Mouse (Mus musculus) heart, embryonic 14.5 days (tissue): Measurements from ENCODE around the gene Tmub1. TPM values are rescaled to one million over a fixed set of nuclear protein-coding genes. Genes with fewer than 3 reads are reported as not detected.

Experiments used
- ATAC-seq: fragments of 200-750 bp; cut with Nextera tagmentation; 2 replicates; pipeline ENCODE4 v1.8.0; 2017; ENCODE audit warnings: low read depth, moderate TSS enrichment; ENCODE audit not compliant: insufficient number of reproducible peaks, insufficient read depth, low FRiP score
- H3K27ac ChIP-seq, 2 experiments: fragments of 200-500 bp in 1 of 2; fragments of 300-500 bp in 1 of 2; sonication (generic) in 1 of 2; replicated peaks in 1 of 2; 2 replicates each; pipeline ENCODE4 v1.5.1; 2012 to 2014; ENCODE audit warnings: low read depth in 2 of 2, low read length in 2 of 2, control low read depth in 1 of 2, mild to moderate bottlenecking in 1 of 2, mixed read lengths in 1 of 2; ENCODE audit not compliant: control insufficient read depth in 1 of 2, insufficient read depth in 1 of 2
- H3K27me3 ChIP-seq: fragments of 300-500 bp; sonication (generic); 2 replicates; pipeline ENCODE4 v1.6.1; 2014; ENCODE audit warnings: mild to moderate bottlenecking, low read length, control low read depth; ENCODE audit not compliant: control insufficient read depth, insufficient read depth
- H3K36me3 ChIP-seq: fragments of 300-500 bp; sonication (generic); 2 replicates; pipeline ENCODE4 v1.6.1; 2014; ENCODE audit warnings: mild to moderate bottlenecking, control low read depth, low read length, mixed read lengths; ENCODE audit not compliant: control insufficient read depth, insufficient read depth
- H3K4me1 ChIP-seq, 2 experiments: fragments of 200-500 bp in 1 of 2; fragments of 300-500 bp in 1 of 2; sonication (generic) in 1 of 2; 2 replicates each; pipeline ENCODE4 v1.6.1; 2012 to 2014; ENCODE audit warnings: low read length in 2 of 2, control low read depth in 1 of 2, mixed read lengths in 1 of 2; ENCODE audit not compliant: control insufficient read depth in 2 of 2, insufficient read depth in 2 of 2
- H3K4me2 ChIP-seq: fragments of 300-500 bp; sonication (generic); 2 replicates; pipeline ENCODE4 v1.6.1; 2014; ENCODE audit warnings: mild to moderate bottlenecking, low read length
- H3K4me3 ChIP-seq, 2 experiments: fragments of 200-500 bp in 1 of 2; fragments of 300-500 bp in 1 of 2; sonication (generic) in 1 of 2; 2 replicates each; pipeline ENCODE4 v1.5.1; 2012 to 2014; ENCODE audit warnings: low read length in 2 of 2, mild to moderate bottlenecking in 2 of 2, control low read depth in 1 of 2, low read depth in 1 of 2, moderate library complexity in 1 of 2; ENCODE audit not compliant: control insufficient read depth in 1 of 2, insufficient read depth in 1 of 2
- H3K9ac ChIP-seq: fragments of 300-500 bp; sonication (generic); 2 replicates; pipeline ENCODE4 v1.6.1; 2014; ENCODE audit warnings: mild to moderate bottlenecking, low read length
- H3K9me3 ChIP-seq: fragments of 300-500 bp; sonication (generic); 2 replicates; pipeline ENCODE4 v1.6.1; 2016; ENCODE audit warnings: low read length, control low read depth; ENCODE audit not compliant: control insufficient read depth
- WGBS: fragments of 180-500 bp; shearing (Covaris S2); extraction: QIAGEN DNeasy Blood & Tissue Kit; methylation state at CpG from one replicate; pipeline ENCODE4 v1.1.7; 2014; 5-methylcytosine and 5-hydroxymethylcytosine counted together
- polyA plus RNA-seq: library from polyadenylated mRNA; unstranded; fragments of >200 nt; fragmentation: Nextera tagmentation; extraction: Ambion mirVana; gene quantifications from 2 replicates; pipeline ENCODE4 v1.2.1, GENCODE M21; 2014

Tmub1 gene
- polyA plus RNA-seq, 1 experiment from 2014 or later: 20.5 TPM

GRCm38 (mm10) chr5:24427981-24428402 is 19.7 kb downstream of the Tmub1 start:
- H3K36me3 ChIP-seq: peaks cover 39% of the 10 kb centered on the region
- H3K4me1 ChIP-seq: peaks cover 32 to 43% of the 10 kb centered on the region in 2 experiments
- no peaks in the 10 kb centered on the region for H3K27me3 ChIP-seq
- no peak for ATAC-seq
- peak overlapping the region; percentile 25; the same call in 1 of the 2 replicates for H3K9ac ChIP-seq
- H3K4me3 ChIP-seq: no peak overlapping the region
- WGBS: 18% methylated on average over 15 of the region's 15 CpGs
- peak overlapping the region; percentile 26 for H3K4me2 ChIP-seq
- H3K9me3 ChIP-seq: no peaks in the 10 kb centered on the region
- no peak overlapping the region for H3K27ac ChIP-seq

DNA sequence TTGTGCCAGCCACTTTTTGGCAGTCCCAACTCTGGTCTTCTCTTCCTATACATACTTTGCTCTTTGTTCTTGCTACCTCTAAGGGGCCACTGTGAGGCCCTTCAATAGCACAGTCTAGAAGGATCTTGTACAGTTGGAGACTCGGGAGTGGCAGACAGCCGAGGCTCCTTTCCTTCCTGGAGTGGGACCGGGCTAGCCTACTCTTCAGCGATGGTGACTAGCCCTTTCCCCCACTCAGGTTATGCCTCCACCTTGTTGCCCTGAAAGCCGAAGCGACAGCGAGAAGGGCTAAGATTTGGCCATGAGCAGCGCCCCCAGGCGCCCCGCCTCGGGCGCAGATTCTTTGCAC is 20.4 kb downstream of the Tmub1 start:
- Histone ChIP-seq H3K27ac (no peak overlapping the region), H3K36me3 (peaks cover 31% of the 10 kb centered on the region), H3K27me3 (no peaks in the 10 kb centered on the region), H3K4me1 (peaks cover 36 to 49% of the 10 kb centered on the region in 2 experiments), H3K4me3 (0 out of 4 replicates have a peak overlapping the region, but pooled peaks of 1 of the 2 experiments have one; percentile 72), H3K4me2 (peak overlapping the region; percentile 94), H3K9me3 (no peaks in the 10 kb centered on the region), H3K9ac (no peak overlapping the region)
- no peak for ATAC-seq
- WGBS: 34% methylated on average over 12 of the region's 12 CpGs

DNA sequence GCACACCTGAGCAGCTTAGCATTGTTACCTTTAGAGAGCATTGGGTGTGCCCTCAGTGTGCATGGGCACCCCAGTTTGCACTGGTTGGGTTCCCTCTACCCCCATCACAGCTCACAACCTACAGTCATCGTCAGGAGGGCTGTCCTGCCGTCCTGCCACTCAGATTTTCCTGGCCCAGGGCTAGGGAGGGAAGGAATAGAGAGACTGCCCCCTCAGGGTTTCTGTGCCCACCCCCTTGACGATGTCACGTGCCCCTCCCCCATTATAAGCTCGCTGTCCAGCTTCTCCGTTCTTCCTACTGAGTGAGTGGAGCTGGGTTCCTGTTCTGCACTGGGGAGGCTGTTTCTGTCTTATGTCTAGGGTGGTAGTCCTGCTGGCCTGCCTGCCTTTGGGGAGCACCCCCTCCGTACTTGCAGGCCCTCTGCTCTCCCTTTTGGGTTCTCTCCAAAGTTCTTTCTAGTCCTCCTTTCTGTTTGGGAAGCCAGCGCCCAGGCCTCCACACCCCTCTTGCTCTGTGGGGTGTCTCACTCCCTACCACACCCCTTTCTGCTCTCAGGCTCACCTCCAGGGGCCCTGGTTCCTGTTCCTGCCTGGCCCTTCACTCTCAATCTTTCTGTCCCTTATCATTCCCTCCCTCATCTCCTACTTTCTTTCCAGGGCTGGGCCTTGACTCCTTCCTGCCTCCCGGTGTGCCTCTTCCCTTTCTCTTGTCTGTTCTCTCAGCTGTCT is 20.9 kb downstream of the Tmub1 start:
- 27% methylated on average over 9 of the region's 9 CpGs for WGBS
- H3K9ac ChIP-seq: peak overlapping the region; percentile 85
- H3K27me3 ChIP-seq: no peaks in the 10 kb centered on the region

DNA sequence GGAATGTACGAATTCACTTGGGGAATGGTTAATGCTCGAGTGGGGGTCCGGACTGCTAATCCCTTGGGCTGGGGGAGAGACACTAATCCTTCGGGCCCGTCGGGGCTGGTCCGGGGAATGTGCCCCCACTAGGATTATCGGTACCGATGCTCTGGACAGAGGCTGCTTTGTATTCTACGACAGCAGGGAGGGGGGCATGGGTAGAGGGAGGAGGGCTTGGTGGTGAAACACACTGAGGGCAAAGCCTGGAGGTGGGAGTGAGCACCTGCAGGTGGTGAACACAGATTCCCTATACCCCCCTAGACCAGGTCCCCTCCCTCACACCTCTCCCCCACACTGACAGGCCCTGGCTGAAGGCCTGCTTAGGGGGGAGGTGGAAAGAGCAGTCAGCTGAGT is 21.6 kb downstream of the Tmub1 start:
- H3K9ac ChIP-seq: peak overlapping the region; percentile 85
- H3K36me3 ChIP-seq: peaks cover 24% of the 10 kb centered on the region
- H3K9me3 ChIP-seq: no peaks in the 10 kb centered on the region
- 4% methylated on average over 10 of the region's 10 CpGs for WGBS
- H3K27me3 ChIP-seq: no peaks in the 10 kb centered on the region
- H3K4me2 ChIP-seq: peak overlapping the region; percentile 94
- peak overlapping the region; percentile 72 to 78 for H3K4me3 ChIP-seq
- H3K27ac ChIP-seq: no peak overlapping the region
- H3K4me1 ChIP-seq: peaks cover 36 to 49% of the 10 kb centered on the region in 2 experiments
- ATAC-seq: no peak

More for the DNA sequence above, 20.9 kb downstream of the Tmub1 start:
- H3K27ac ChIP-seq: no peak overlapping the region
- ATAC-seq: no peak
- peaks cover 26% of the 10 kb centered on the region for H3K36me3 ChIP-seq
- peak overlapping the region; percentile 94 for H3K4me2 ChIP-seq
- peaks cover 36 to 49% of the 10 kb centered on the region in 2 experiments for H3K4me1 ChIP-seq
- no peaks in the 10 kb centered on the region for H3K9me3 ChIP-seq
- H3K4me3 ChIP-seq: peak overlapping the region; percentile 72 to 78

- peak overlapping the region; percentile 9 to 97; a peak in 3 of 4 replicates for H3K27ac ChIP-seq
Observed at GRCm38 (mm10) chr5:24425421-24426036, 22.1 kb downstream of the Tmub1 start.

DNA sequence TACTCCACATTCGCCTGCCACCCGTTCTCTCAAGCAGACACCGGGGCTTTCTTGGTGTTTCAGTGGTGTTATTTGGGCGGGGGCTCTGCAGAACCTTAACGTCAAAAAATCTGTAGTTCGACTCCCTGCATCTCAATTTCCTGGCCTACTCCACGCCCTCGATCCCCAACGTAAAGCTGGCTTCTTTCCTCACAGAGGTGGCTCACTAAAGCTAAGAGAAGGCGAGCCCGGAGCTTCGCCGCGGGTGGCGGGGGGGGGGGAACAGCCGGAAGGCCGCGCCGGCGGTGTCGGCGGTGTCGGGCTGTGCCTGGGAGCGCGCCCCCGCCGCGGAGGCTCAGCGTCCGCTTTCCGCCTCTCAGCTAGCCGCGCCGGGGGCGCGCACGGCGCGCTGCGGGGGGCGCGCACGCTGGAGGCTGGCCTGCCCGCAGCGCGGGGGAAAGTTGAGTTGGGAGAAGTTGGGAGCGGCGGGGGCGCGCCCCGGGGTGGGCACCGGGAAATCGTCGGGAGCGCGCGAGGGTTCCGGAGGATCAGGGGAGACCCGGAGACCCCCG is 22.7 kb downstream of the Tmub1 start:
- ATAC-seq: peak; percentile 22
- under 1% methylated on average over 57 of the region's 60 CpGs for WGBS
- Histone ChIP-seq H3K4me2 (peak overlapping the region; percentile 94), H3K36me3 (peaks cover 24% of the 10 kb centered on the region), H3K9me3 (no peaks in the 10 kb centered on the region), H3K4me3 (peak overlapping the region; percentile 72 to 78), H3K27ac (peak overlapping the region; percentile 86 to 97), H3K9ac (peak overlapping the region; percentile 85), H3K27me3 (no peaks in the 10 kb centered on the region), H3K4me1 (peaks cover 36 to 49% of the 10 kb centered on the region in 2 experiments)

More at GRCm38 (mm10) chr5:24425421-24426036, 22.1 kb downstream of the Tmub1 start:
- Histone ChIP-seq H3K27me3 (no peaks in the 10 kb centered on the region), H3K9ac (peak overlapping the region; percentile 85), H3K4me2 (peak overlapping the region; percentile 94), H3K4me3 (peak overlapping the region; percentile 72 to 78), H3K9me3 (no peaks in the 10 kb centered on the region), H3K36me3 (peaks cover 24% of the 10 kb centered on the region), H3K4me1 (peaks cover 36 to 49% of the 10 kb centered on the region in 2 experiments)
- no peak for ATAC-seq
- under 1% methylated on average over 26 of the region's 30 CpGs for WGBS

DNA sequence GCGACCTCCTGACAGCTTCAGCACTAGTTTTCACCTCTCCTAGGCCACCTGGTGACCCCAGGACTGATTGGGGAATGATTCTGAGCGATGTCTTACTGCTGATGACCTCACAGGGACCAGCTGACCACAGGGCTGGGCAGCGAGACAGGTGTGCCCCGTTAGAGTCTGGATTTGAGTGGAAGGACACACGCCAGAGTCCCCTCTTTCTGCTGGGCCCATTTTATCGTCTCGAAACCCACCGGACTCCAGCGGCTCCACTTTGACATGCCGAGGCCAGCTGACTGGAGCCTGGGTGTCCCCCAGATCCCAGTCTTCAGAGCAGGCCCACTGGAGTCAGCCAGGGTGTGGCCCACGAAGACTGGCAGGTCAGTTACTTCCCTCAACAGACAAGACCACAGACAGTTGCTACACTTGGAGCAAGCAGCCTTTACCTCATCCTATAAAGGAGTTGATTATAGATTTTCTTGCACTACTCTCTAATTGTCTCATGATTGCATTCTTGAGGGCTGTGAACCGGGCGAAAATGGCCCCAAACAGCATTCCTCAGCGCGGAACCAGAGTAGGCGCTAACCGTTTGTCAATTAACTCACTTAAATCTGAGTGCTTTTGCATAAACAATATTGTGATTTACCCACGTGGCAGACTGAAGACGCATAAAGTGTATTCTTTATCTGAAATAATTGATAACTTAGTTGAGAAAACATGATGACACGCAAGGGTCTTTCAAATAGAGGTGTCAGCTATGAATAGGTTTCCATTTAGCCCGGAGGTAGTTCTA is 23.5 kb downstream of the Tmub1 start:
- Histone ChIP-seq H3K4me2 (peak overlapping the region; percentile 94), H3K27me3 (no peaks in the 10 kb centered on the region), H3K4me1 (peaks cover 36 to 49% of the 10 kb centered on the region in 2 experiments), H3K36me3 (peaks cover 24% of the 10 kb centered on the region), H3K9ac (peak overlapping the region; percentile 85), H3K4me3 (peak overlapping the region; percentile 72 to 78), H3K9me3 (no peaks in the 10 kb centered on the region), H3K27ac (peak overlapping the region; percentile 97)
- ATAC-seq: no peak; the same call in 1 of the 2 replicates
- WGBS: 11% methylated on average over 21 of the region's 21 CpGs
